Mouse (Mus musculus) gastrocnemius, postnatal 10 days (tissue): ENCODE data around the gene Olfr291. TPM values are rescaled to one million over a fixed set of nuclear protein-coding genes. Genes with fewer than 3 reads are reported as not detected.

Experiments
- DNase-seq: peaks from one replicate; pipeline ENCODE4 v3.0.0; 2021; ENCODE audit warnings: mixed read lengths
- long read RNA-seq, 2 experiments: library from polyadenylated mRNA; stranded (forward); transcript quantifications; one replicate each; pipeline ENCODE4 v2.0.0; 2021
- total RNA-seq, 2 experiments: library from RNA; stranded (reverse); gene quantifications; 2 replicates each; pipeline ENCODE4 v1.2.3; 2021

Gene Olfr291
- total RNA-seq: not detected
- long read RNA-seq, experiment 1: 0 reads
- long read RNA-seq, experiment 2: 0 reads

DNA sequence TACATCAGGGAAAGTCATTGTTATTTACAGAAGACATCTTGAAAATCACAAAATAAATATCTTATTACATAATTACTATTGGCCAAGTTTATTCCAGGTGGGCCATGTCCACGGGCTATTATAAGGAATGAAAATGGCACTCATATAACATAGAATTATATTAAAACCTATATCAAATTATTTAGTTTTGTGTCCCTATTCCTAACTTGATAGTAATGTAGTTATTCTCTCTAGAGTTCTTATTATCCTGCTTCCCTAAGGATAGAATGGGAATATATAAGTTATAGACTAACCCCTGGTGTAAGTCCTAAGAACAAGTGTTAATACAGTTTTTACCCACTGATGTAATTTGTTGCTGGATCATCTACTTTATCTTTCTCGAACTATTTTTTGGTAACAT is at the start of gene Olfr291:
Olfr291 (plus strand) TSS at position 301 of the 400 bp plus-strand sequence.
- DNase-seq: no peak

- no peak for DNase-seq
These were observed 48.1 kb upstream of the Olfr291 start for GRCm38 (mm10) chr7:84805224-84805623.

DNA sequence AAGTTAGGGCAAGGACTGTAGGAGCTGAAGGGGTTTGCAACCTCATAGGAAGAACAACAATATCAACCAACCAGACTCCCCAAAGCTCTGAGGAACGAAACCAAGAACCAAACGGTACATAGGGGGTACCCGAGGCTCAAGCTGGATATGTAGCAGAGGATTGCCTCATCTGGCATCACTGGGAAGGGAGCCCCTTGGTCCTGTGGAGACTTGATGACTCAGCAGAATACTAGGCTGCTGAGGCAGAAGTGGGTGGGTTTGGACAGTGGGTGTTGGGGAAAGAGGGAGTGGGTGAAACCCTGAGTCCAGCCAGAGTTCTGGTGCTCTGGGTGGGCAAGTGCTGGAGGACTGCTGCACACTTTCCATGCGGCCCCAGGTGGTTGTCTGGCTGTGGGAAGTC is 47.2 kb upstream of the Olfr291 start:
- no peak for DNase-seq

GRCm38 (mm10) chr7:84884530-84884929 is 31.2 kb downstream of the Olfr291 start:
- no peak for DNase-seq

Other genes starting within 250 kb of the Olfr291 start
- 1 to 10 TPM; 2.6 to 3.1 TPM for gene Fah, start 246.8 kb upstream of the Olfr291 start, total RNA-seq
- 10 to 100 TPM; 91.7 to 96.4 TPM for gene Zfand6, start 163.6 kb upstream of the Olfr291 start, total RNA-seq
- gene Vmn2r65, start 110.6 kb downstream of the Olfr291 start, total RNA-seq: not detected
- gene Vmn2r66, start 158.7 kb downstream of the Olfr291 start, total RNA-seq: not detected